Mouse (Mus musculus) cerebellum, postnatal 36 days (tissue): ENCODE measurements at regions not wholly inside any gene's neighbourhood (a gene's known extent, or its start where the extent isn't known, plus 50 kb on each side); places are given as distances from the start of the nearest gene placed in this dataset.

ENCODE experiments used
- DNase-seq, 2 experiments: peaks; one replicate each; pipeline ENCODE4 v3.0.0; 2021 to 2022; ENCODE audit warnings: mixed read lengths in 2 of 2

GRCm38 (mm10) chr11:17324651-17325050 is 67.3 kb downstream of the C1d start:
- no peak for DNase-seq

- DNase-seq, result no peak
Observed at GRCm38 (mm10) chr11:17325731-17326646, 68.6 kb downstream of the C1d start.

GRCm38 (mm10) chr11:17326695-17327094 is 69.3 kb downstream of the C1d start:
- DNase-seq, result no peak

- no peak for DNase-seq
Observed at GRCm38 (mm10) chr11:17351476-17351875, 94.1 kb downstream of the C1d start.

- DNase-seq, result peak in 1 of 2 experiments; percentile 3
Observed at GRCm38 (mm10) chr11:17352148-17353130, 95.1 kb downstream of the C1d start.

- DNase-seq, result no peak
Observed at GRCm38 (mm10) chr11:17359698-17360254, 102.4 kb downstream of the C1d start.

- no peak for DNase-seq
Observed at GRCm38 (mm10) chr11:17377859-17378258, 120.5 kb downstream of the C1d start.

GRCm38 (mm10) chr11:17386756-17387155 is 129.4 kb downstream of the C1d start:
- no peak for DNase-seq

- no peak for DNase-seq
Observed at GRCm38 (mm10) chr11:17393832-17394231, 136.5 kb downstream of the C1d start.

- DNase-seq, result no peak
Observed at GRCm38 (mm10) chr11:17414531-17414930, 157.2 kb downstream of the C1d start.

- DNase-seq, result no peak
Observed at GRCm38 (mm10) chr11:17415144-17415543, 157.8 kb downstream of the C1d start.

GRCm38 (mm10) chr11:17417656-17418289 is 160.4 kb downstream of the C1d start:
- no peak for DNase-seq

GRCm38 (mm10) chr11:17442133-17442532 is 184.8 kb downstream of the C1d start:
- DNase-seq, result no peak

GRCm38 (mm10) chr11:17449289-17449688 is 191.9 kb downstream of the C1d start:
- no peak for DNase-seq

GRCm38 (mm10) chr11:17450360-17451045 is 193.1 kb downstream of the C1d start:
- no peak for DNase-seq

- DNase-seq, result no peak
Observed at GRCm38 (mm10) chr11:17451451-17451850, 194.1 kb downstream of the C1d start.

GRCm38 (mm10) chr11:17453530-17453929 is 196.2 kb downstream of the C1d start:
- no peak for DNase-seq

GRCm38 (mm10) chr11:17458946-17459345 is 201.6 kb downstream of the C1d start:
- no peak for DNase-seq

- DNase-seq, result peak; percentile 10 to 42
Observed at GRCm38 (mm10) chr11:17460024-17460919, 202.9 kb downstream of the C1d start.

GRCm38 (mm10) chr11:17460920-17461279 is 203.5 kb downstream of the C1d start:
- DNase-seq, result peak in 1 of 2 experiments; percentile 6

GRCm38 (mm10) chr11:17461701-17462100 is 204.3 kb downstream of the C1d start:
- DNase-seq, result no peak
